Mouse (Mus musculus) C2C12 (cell line): Measurements from ENCODE around the gene Scfd2. TPM values are rescaled to one million over a fixed set of nuclear protein-coding genes. Genes with fewer than 3 reads are reported as not detected.

Experiments used
- H3K27me3 ChIP-seq: one replicate; pipeline ENCODE4 v1.6.1; 2011; ENCODE audit not compliant: control insufficient read depth, insufficient read depth, insufficient read length
- H3K36me3 ChIP-seq: one replicate; pipeline ENCODE4 v1.6.1; 2011; ENCODE audit not compliant: control insufficient read depth, insufficient read depth
- H3K4me3 ChIP-seq: one replicate; pipeline ENCODE4 v1.5.1; 2011; ENCODE audit warnings: mild to moderate bottlenecking, control low read depth; ENCODE audit not compliant: poor library complexity, insufficient read depth, severe bottlenecking
- H3K79me2 ChIP-seq: one replicate; pipeline ENCODE4 v1.6.1; 2011; ENCODE audit not compliant: control insufficient read depth, insufficient read depth
- H3K79me3 ChIP-seq: one replicate; pipeline ENCODE4 v1.6.1; 2011; ENCODE audit warnings: low read depth, control low read depth
- H3ac ChIP-seq: one replicate; pipeline ENCODE3; 2011; ENCODE audit warnings: low read depth; ENCODE audit not compliant: control insufficient read depth, insufficient read length
- CEBPB ChIP-seq: IDR thresholded peaks from one replicate; pipeline ENCODE4 v1.6.1; 2011; ENCODE audit warnings: low read depth, mild to moderate bottlenecking, control low read depth, moderate library complexity
- CTCF ChIP-seq: IDR thresholded peaks from one replicate; pipeline ENCODE4 v1.5.1; 2011; ENCODE audit not compliant: control insufficient read depth, insufficient read depth, insufficient read length
- FOSL1 ChIP-seq: IDR thresholded peaks from one replicate; pipeline ENCODE4 v1.8.0; 2011; ENCODE audit warnings: mild to moderate bottlenecking, low read length; ENCODE audit not compliant: poor library complexity, insufficient read depth, severe bottlenecking
- MAX ChIP-seq: IDR thresholded peaks from one replicate; pipeline ENCODE4 v1.6.1; 2011; ENCODE audit warnings: mild to moderate bottlenecking, control low read depth
- MYOD1 ChIP-seq: IDR thresholded peaks from one replicate; pipeline ENCODE4 v1.6.1; 2011; ENCODE audit warnings: low read depth; ENCODE audit not compliant: control insufficient read depth, insufficient read length
- MYOG ChIP-seq: IDR thresholded peaks from one replicate; pipeline ENCODE4 v1.6.1; 2011; ENCODE audit not compliant: control insufficient read depth, insufficient read length; ENCODE audit errors: extremely low read depth
- USF1 ChIP-seq: IDR thresholded peaks from one replicate; pipeline ENCODE4 v1.6.1; 2011; ENCODE audit warnings: low read depth, mild to moderate bottlenecking, control low read depth, moderate library complexity
- polyA plus RNA-seq: library from polyadenylated mRNA; unstranded; fragments of >200 nt; fragmentation: generic; extraction: Trizol; gene quantifications from one replicate; pipeline ENCODE4 v1.2.1, GENCODE M21; 2012; ENCODE audit warnings: missing spikeins

Scfd2 gene
- polyA plus RNA-seq, 1 experiment, result 5.8 TPM

- Histone ChIP-seq H3ac (no peak overlapping the region), H3K79me2 (no peaks in the 10 kb centered on the region), H3K4me3 (no peak overlapping the region), H3K36me3 (no peaks in the 10 kb centered on the region), H3K27me3 (no peaks in the 10 kb centered on the region), H3K79me3 (no peaks in the 10 kb centered on the region)
- TF ChIP-seq FOSL1 (no peak), CEBPB (no peak), MYOD1 (no peak), MYOG (no peak), MAX (no peak), USF1 (no peak), CTCF (no peak)
Measured at GRCm38 (mm10) chr5:74205509-74205908, 326.1 kb downstream of the Scfd2 start.

GRCm38 (mm10) chr5:74204465-74204864 is 327.1 kb downstream of the Scfd2 start:
- no peaks in the 10 kb centered on the region for H3K79me3 ChIP-seq
- no peak overlapping the region for H3K4me3 ChIP-seq
- H3ac ChIP-seq, result no peak overlapping the region
- H3K36me3 ChIP-seq, result no peaks in the 10 kb centered on the region
- no peaks in the 10 kb centered on the region for H3K27me3 ChIP-seq
- no peaks in the 10 kb centered on the region for H3K79me2 ChIP-seq
- TF ChIP-seq USF1 (no peak), MYOD1 (no peak), FOSL1 (no peak), CEBPB (no peak), CTCF (no peak), MYOG (no peak), MAX (no peak)

- H3K36me3 ChIP-seq, result no peaks in the 10 kb centered on the region
- no peak overlapping the region for H3ac ChIP-seq
- TF ChIP-seq MAX, result no peak
- no peak for TF ChIP-seq USF1
- TF ChIP-seq CEBPB, result no peak
- TF ChIP-seq CTCF, result no peak
- TF ChIP-seq FOSL1, result no peak
- TF ChIP-seq MYOD1, result no peak
- H3K79me3 ChIP-seq, result no peaks in the 10 kb centered on the region
- H3K27me3 ChIP-seq, result no peaks in the 10 kb centered on the region
- H3K79me2 ChIP-seq, result no peaks in the 10 kb centered on the region
- H3K4me3 ChIP-seq, result no peak overlapping the region
Measured at GRCm38 (mm10) chr5:74202515-74202914, 329.0 kb downstream of the Scfd2 start.

GRCm38 (mm10) chr5:74201570-74202357 is 329.8 kb downstream of the Scfd2 start:
- H3K36me3 ChIP-seq, result no peaks in the 10 kb centered on the region
- H3K4me3 ChIP-seq, result no peak overlapping the region
- no peaks in the 10 kb centered on the region for H3K27me3 ChIP-seq
- no peak for TF ChIP-seq MYOD1
- no peak for TF ChIP-seq CTCF
- TF ChIP-seq USF1, result no peak
- TF ChIP-seq MYOG, result no peak
- no peak for TF ChIP-seq CEBPB
- TF ChIP-seq MAX, result no peak
- no peak for TF ChIP-seq FOSL1
- no peaks in the 10 kb centered on the region for H3K79me2 ChIP-seq
- no peak overlapping the region for H3ac ChIP-seq
- no peaks in the 10 kb centered on the region for H3K79me3 ChIP-seq

GRCm38 (mm10) chr5:74200481-74200880 is 331.1 kb downstream of the Scfd2 start:
- H3K36me3 ChIP-seq, result no peaks in the 10 kb centered on the region
- no peaks in the 10 kb centered on the region for H3K79me3 ChIP-seq
- H3K4me3 ChIP-seq, result no peak overlapping the region
- H3K79me2 ChIP-seq, result no peaks in the 10 kb centered on the region
- no peak overlapping the region for H3ac ChIP-seq
- TF ChIP-seq USF1, result no peak
- TF ChIP-seq FOSL1, result no peak
- TF ChIP-seq MAX, result no peak
- TF ChIP-seq MYOG, result no peak
- no peak for TF ChIP-seq MYOD1
- TF ChIP-seq CTCF, result no peak
- TF ChIP-seq CEBPB, result no peak
- H3K27me3 ChIP-seq, result no peaks in the 10 kb centered on the region

- Histone ChIP-seq H3K79me3 (no peaks in the 10 kb centered on the region), H3K4me3 (no peak overlapping the region), H3K27me3 (no peaks in the 10 kb centered on the region), H3K79me2 (no peaks in the 10 kb centered on the region), H3K36me3 (no peaks in the 10 kb centered on the region), H3ac (no peak overlapping the region)
- TF ChIP-seq MYOD1, result no peak
- TF ChIP-seq MAX, result no peak
- TF ChIP-seq USF1, result no peak
- TF ChIP-seq FOSL1, result no peak
- TF ChIP-seq CEBPB, result no peak
- TF ChIP-seq CTCF, result no peak
- no peak for TF ChIP-seq MYOG
Measured at GRCm38 (mm10) chr5:74199793-74200192, 331.8 kb downstream of the Scfd2 start.
